Comparison of ENCODE assay signal across 8 mouse cellular contexts in genomic region chr11:74870991-74871622, GRCm38 (mm10). TPM values are rescaled to one million over a fixed set of nuclear protein-coding genes. Genes with fewer than 3 reads are reported as not detected.
DNase-seq lines count a peak whose midpoint lies in the region.

No protein-coding gene starts in this region.

- DNase-seq in embryo, embryonic 11 days: peak; percentile 21
- no peak for DNase-seq in embryo, embryonic 10.5 days (ENCODE audit: low spot score)
- peak; percentile 59 for DNase-seq in testis, postnatal 10 days (ENCODE audit: low spot score)
- DNase-seq in testis, postnatal 14 days (ENCODE audit: low spot score): no peak
- DNase-seq in left cerebral cortex, adult 8-10 months (ENCODE audit: low spot score in 2 of 2): peak; percentile 36 to 68
- DNase-seq in right cerebral cortex, adult 2 months (ENCODE audit: low spot score in 2 of 2): peak; percentile 75 to 77
- no peak for DNase-seq in cerebellum, adult 9-11 months
- DNase-seq in kidney, postnatal 14 days: no peak

RNA-seq across cellular contexts. Expression of gene Sgsm2, which starts 25.8 kb away (rescaled TPM):
- 10 to 100 TPM; 80.5 to 93.7 (median 88.2) TPM for total RNA-seq in left cerebral cortex, adult 8-10 months (2022)

RNA-seq across cellular contexts. Expression of gene Tsr1, which starts 26.8 kb away (rescaled TPM):
- 10 to 100 TPM; 29.8 to 38.1 (median 30.8) TPM for total RNA-seq in left cerebral cortex, adult 8-10 months (2022)

RNA-seq across cellular contexts. Expression of gene Mnt, which starts 40.4 kb away (rescaled TPM):
- 10 to 100 TPM; 31.4 to 36.4 (median 33.8) TPM for total RNA-seq in left cerebral cortex, adult 8-10 months (2022)

RNA-seq across cellular contexts. Expression of gene Smg6, which starts 54.5 kb away (rescaled TPM):
- 10 to 100 TPM; 30.7 to 33.6 (median 31.9) TPM for total RNA-seq in left cerebral cortex, adult 8-10 months (2022)

RNA-seq across cellular contexts. Expression of gene Srr, which starts 54.6 kb away (rescaled TPM):
- 10 to 100 TPM; 78.8 to 86.2 (median 81.8) TPM for total RNA-seq in left cerebral cortex, adult 8-10 months (2022)

Comparison
In these comparisons a context has a peak if more than half of its experiments do, and no peak if none do; other contexts are left out.
1. DNase-seq: peak in embryo, embryonic 11 days (single experiment), testis, postnatal 10 days (single experiment), left cerebral cortex, adult 8-10 months (2 of 2) and right cerebral cortex, adult 2 months (2 of 2); none in embryo, embryonic 10.5 days (single experiment), testis, postnatal 14 days (single experiment), cerebellum, adult 9-11 months (single experiment) and kidney, postnatal 14 days (single experiment).